Mouse (Mus musculus): ENCODE measurements at regions not wholly inside any gene's neighbourhood (a gene's known extent, or its start where the extent isn't known, plus 50 kb on each side); places are given as distances from the start of the nearest gene placed in this dataset.

- no peak overlapping the region for H3K4me3 ChIP-seq (ENCODE audit: low read depth, low read length)
- no peak overlapping the region for H3K27ac ChIP-seq (ENCODE audit: low read length)
- no peaks in the 10 kb centered on the region for H3K9me3 ChIP-seq (replicated peaks; ENCODE audit: control insufficient read depth, low read length, poor library complexity, severe bottlenecking)
- no peaks in the 10 kb centered on the region for H3K4me1 ChIP-seq (ENCODE audit: control insufficient read depth, insufficient read depth, low read length)
- no peak for ATAC-seq
- no peaks in the 10 kb centered on the region for H3K36me3 ChIP-seq (ENCODE audit: control insufficient read depth, insufficient read depth, low read length)
- 33% methylated on average over 13 of the region's 13 CpGs for WGBS
- H3K27me3 ChIP-seq (ENCODE audit: control insufficient read depth, insufficient read depth, low read depth, low read length), result no peaks in the 10 kb centered on the region
- peak overlapping the region; percentile 27; the same call in 1 of the 2 replicates for H3K4me2 ChIP-seq (ENCODE audit: low read length)
- no peak overlapping the region for H3K9ac ChIP-seq (ENCODE audit: low read depth, low read length)
Measured at GRCm38 (mm10) chr6:52105031-52105593, 53.0 kb downstream of the Hoxa1 start.

GRCm38 (mm10) chr6:52104141-52104540 is 54.0 kb downstream of the Hoxa1 start:
- ATAC-seq, result no peak
- Histone ChIP-seq H3K9me3 (replicated peaks; ENCODE audit: control insufficient read depth, low read length, poor library complexity, severe bottlenecking) (no peaks in the 10 kb centered on the region), H3K27me3 (ENCODE audit: control insufficient read depth, insufficient read depth, low read depth, low read length) (no peaks in the 10 kb centered on the region), H3K27ac (ENCODE audit: low read length) (no peak overlapping the region), H3K36me3 (ENCODE audit: control insufficient read depth, insufficient read depth, low read length) (no peaks in the 10 kb centered on the region), H3K4me2 (ENCODE audit: low read length) (no peak overlapping the region), H3K4me1 (ENCODE audit: control insufficient read depth, insufficient read depth, low read length) (no peaks in the 10 kb centered on the region), H3K9ac (ENCODE audit: low read depth, low read length) (no peak overlapping the region), H3K4me3 (ENCODE audit: low read depth, low read length) (no peak overlapping the region)
- 95% methylated on average over 11 of the region's 11 CpGs for WGBS

- 92% methylated on average over 7 of the region's 7 CpGs for WGBS
- Histone ChIP-seq H3K27ac (ENCODE audit: low read length) (no peak overlapping the region), H3K4me2 (ENCODE audit: low read length) (no peak overlapping the region), H3K4me3 (ENCODE audit: low read depth, low read length) (no peak overlapping the region), H3K36me3 (ENCODE audit: control insufficient read depth, insufficient read depth, low read length) (no peaks in the 10 kb centered on the region), H3K9ac (ENCODE audit: low read depth, low read length) (no peak overlapping the region), H3K27me3 (ENCODE audit: control insufficient read depth, insufficient read depth, low read depth, low read length) (no peaks in the 10 kb centered on the region), H3K9me3 (replicated peaks; ENCODE audit: control insufficient read depth, low read length, poor library complexity, severe bottlenecking) (no peaks in the 10 kb centered on the region), H3K4me1 (ENCODE audit: control insufficient read depth, insufficient read depth, low read length) (no peaks in the 10 kb centered on the region)
- no peak for ATAC-seq
Measured at GRCm38 (mm10) chr6:52103661-52104060, 54.5 kb downstream of the Hoxa1 start.

GRCm38 (mm10) chr6:52102699-52103098 is 55.4 kb downstream of the Hoxa1 start:
- 57% methylated on average over 8 of the region's 8 CpGs for WGBS
- no peaks in the 10 kb centered on the region for H3K4me1 ChIP-seq (ENCODE audit: control insufficient read depth, insufficient read depth, low read length)
- no peaks in the 10 kb centered on the region for H3K27me3 ChIP-seq (ENCODE audit: control insufficient read depth, insufficient read depth, low read depth, low read length)
- H3K9me3 ChIP-seq (replicated peaks; ENCODE audit: control insufficient read depth, low read length, poor library complexity, severe bottlenecking), result no peaks in the 10 kb centered on the region
- H3K4me2 ChIP-seq (ENCODE audit: low read length), result no peak overlapping the region
- no peak overlapping the region for H3K9ac ChIP-seq (ENCODE audit: low read depth, low read length)
- H3K27ac ChIP-seq (ENCODE audit: low read length), result no peak overlapping the region
- ATAC-seq, result no peak
- no peaks in the 10 kb centered on the region for H3K36me3 ChIP-seq (ENCODE audit: control insufficient read depth, insufficient read depth, low read length)
- H3K4me3 ChIP-seq (ENCODE audit: low read depth, low read length), result no peak overlapping the region

DNA sequence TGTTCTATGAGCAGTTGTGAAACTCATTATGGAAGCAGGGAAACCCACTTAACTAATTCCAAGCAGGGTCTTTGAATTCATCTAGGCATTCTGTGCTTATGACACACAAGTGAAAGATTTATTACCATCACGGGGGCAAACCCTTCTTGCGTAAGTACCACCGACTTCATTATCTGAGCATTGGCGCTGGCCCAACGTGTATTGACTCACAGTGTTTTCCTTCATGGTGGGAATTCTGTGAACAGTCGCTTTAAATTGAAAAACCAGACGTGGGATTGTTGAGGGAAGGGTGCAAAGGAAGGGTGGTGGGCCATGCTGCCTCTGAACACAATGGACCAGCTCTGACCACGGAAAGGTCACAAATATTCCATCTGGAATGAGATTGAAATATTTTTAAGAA is 55.9 kb downstream of the Hoxa1 start:
- no peak for ATAC-seq

DNA sequence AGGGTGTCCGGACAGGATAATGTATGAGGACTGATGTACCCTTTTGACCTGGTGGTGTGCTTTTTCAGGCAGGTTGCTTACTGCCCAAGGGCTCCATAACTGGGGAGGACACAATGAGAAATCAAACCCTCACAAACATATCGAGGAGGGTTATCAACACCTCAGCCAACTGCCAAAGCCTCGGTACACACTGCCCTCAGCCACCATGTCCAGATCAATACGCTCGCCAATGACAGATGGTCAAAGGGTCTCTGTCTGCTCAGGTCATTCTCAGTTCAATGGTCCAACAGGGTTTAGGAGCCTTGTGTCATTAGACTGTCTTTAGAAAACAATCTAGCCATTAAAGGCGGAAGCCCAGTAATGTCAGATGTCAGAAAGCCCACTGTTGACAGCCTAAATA is 56.9 kb downstream of the Hoxa1 start:
- H3K9ac ChIP-seq (ENCODE audit: low read depth, low read length), result no peak overlapping the region
- H3K4me3 ChIP-seq (ENCODE audit: low read depth, low read length), result no peak overlapping the region
- H3K9me3 ChIP-seq (replicated peaks; ENCODE audit: control insufficient read depth, low read length, poor library complexity, severe bottlenecking), result no peaks in the 10 kb centered on the region
- H3K4me1 ChIP-seq (ENCODE audit: control insufficient read depth, insufficient read depth, low read length), result no peaks in the 10 kb centered on the region
- no peaks in the 10 kb centered on the region for H3K27me3 ChIP-seq (ENCODE audit: control insufficient read depth, insufficient read depth, low read depth, low read length)
- H3K4me2 ChIP-seq (ENCODE audit: low read length), result no peak overlapping the region
- ATAC-seq, result no peak
- no peak overlapping the region for H3K27ac ChIP-seq (ENCODE audit: low read length)
- H3K36me3 ChIP-seq (ENCODE audit: control insufficient read depth, insufficient read depth, low read length), result no peaks in the 10 kb centered on the region
- WGBS, result 92% methylated on average over 6 of the region's 6 CpGs

More for the DNA sequence above, 55.9 kb downstream of the Hoxa1 start:
- H3K9ac ChIP-seq (ENCODE audit: low read depth, low read length), result no peak overlapping the region
- no peak overlapping the region for H3K4me2 ChIP-seq (ENCODE audit: low read length)
- H3K27ac ChIP-seq (ENCODE audit: low read length), result no peak overlapping the region
- H3K9me3 ChIP-seq (replicated peaks; ENCODE audit: control insufficient read depth, low read length, poor library complexity, severe bottlenecking), result no peaks in the 10 kb centered on the region
- 62% methylated on average over 8 of the region's 8 CpGs for WGBS
- H3K4me3 ChIP-seq (ENCODE audit: low read depth, low read length), result no peak overlapping the region
- H3K27me3 ChIP-seq (ENCODE audit: control insufficient read depth, insufficient read depth, low read depth, low read length), result no peaks in the 10 kb centered on the region
- H3K4me1 ChIP-seq (ENCODE audit: control insufficient read depth, insufficient read depth, low read length), result no peaks in the 10 kb centered on the region
- no peaks in the 10 kb centered on the region for H3K36me3 ChIP-seq (ENCODE audit: control insufficient read depth, insufficient read depth, low read length)

GRCm38 (mm10) chr6:52098851-52099250 is 59.3 kb downstream of the Hoxa1 start:
- Histone ChIP-seq H3K4me2 (ENCODE audit: low read length) (no peak overlapping the region), H3K27me3 (ENCODE audit: control insufficient read depth, insufficient read depth, low read depth, low read length) (no peaks in the 10 kb centered on the region), H3K4me1 (ENCODE audit: control insufficient read depth, insufficient read depth, low read length) (no peaks in the 10 kb centered on the region), H3K9me3 (replicated peaks; ENCODE audit: control insufficient read depth, low read length, poor library complexity, severe bottlenecking) (no peaks in the 10 kb centered on the region), H3K9ac (ENCODE audit: low read depth, low read length) (no peak overlapping the region), H3K36me3 (ENCODE audit: control insufficient read depth, insufficient read depth, low read length) (no peaks in the 10 kb centered on the region), H3K4me3 (ENCODE audit: low read depth, low read length) (no peak overlapping the region), H3K27ac (ENCODE audit: low read length) (no peak overlapping the region)
- no peak for ATAC-seq
- WGBS, result 91% methylated on average over 7 of the region's 7 CpGs

GRCm38 (mm10) chr6:52095575-52095974 is 62.5 kb downstream of the Hoxa1 start:
- no peaks in the 10 kb centered on the region for H3K9me3 ChIP-seq (replicated peaks; ENCODE audit: control insufficient read depth, low read length, poor library complexity, severe bottlenecking)
- H3K9ac ChIP-seq (ENCODE audit: low read depth, low read length), result no peak overlapping the region
- H3K27me3 ChIP-seq (ENCODE audit: control insufficient read depth, insufficient read depth, low read depth, low read length), result no peaks in the 10 kb centered on the region
- no peaks in the 10 kb centered on the region for H3K36me3 ChIP-seq (ENCODE audit: control insufficient read depth, insufficient read depth, low read length)
- H3K27ac ChIP-seq (ENCODE audit: low read length), result no peak overlapping the region
- no peak overlapping the region for H3K4me3 ChIP-seq (ENCODE audit: low read depth, low read length)
- no peak overlapping the region for H3K4me2 ChIP-seq (ENCODE audit: low read length)
- ATAC-seq, result no peak
- H3K4me1 ChIP-seq (ENCODE audit: control insufficient read depth, insufficient read depth, low read length), result no peaks in the 10 kb centered on the region
- 96% methylated on average over 7 of the region's 7 CpGs for WGBS

- no peaks in the 10 kb centered on the region for H3K36me3 ChIP-seq (ENCODE audit: control insufficient read depth, insufficient read depth, low read length)
- no peaks in the 10 kb centered on the region for H3K27me3 ChIP-seq (ENCODE audit: control insufficient read depth, insufficient read depth, low read depth, low read length)
- no peak for ATAC-seq
- WGBS, result 38% methylated on average over 5 of the region's 5 CpGs
- no peak overlapping the region for H3K9ac ChIP-seq (ENCODE audit: low read depth, low read length)
- no peaks in the 10 kb centered on the region for H3K4me1 ChIP-seq (ENCODE audit: control insufficient read depth, insufficient read depth, low read length)
- no peak overlapping the region for H3K4me3 ChIP-seq (ENCODE audit: low read depth, low read length)
- no peak overlapping the region for H3K27ac ChIP-seq (ENCODE audit: low read length)
- H3K9me3 ChIP-seq (replicated peaks; ENCODE audit: control insufficient read depth, low read length, poor library complexity, severe bottlenecking), result no peaks in the 10 kb centered on the region
- H3K4me2 ChIP-seq (ENCODE audit: low read length), result no peak overlapping the region
Measured at GRCm38 (mm10) chr6:52091445-52091844, 66.7 kb downstream of the Hoxa1 start.
